Mouse (Mus musculus) R1 (cell line): ENCODE measurements around the gene Nt5dc2.

Experiments used
- DNase-seq: peaks from one replicate; pipeline ENCODE4 v3.0.0-alpha.2; 2018; ENCODE audit warnings: low read depth, low spot score

The Nt5dc2 gene

GRCm38 (mm10) chr14:31130236-31131220 is at the start of gene Nt5dc2:
TSS of gene Nt5dc2 (plus strand) at chr14:31131053.
- DNase-seq = peak; percentile 86

DNA sequence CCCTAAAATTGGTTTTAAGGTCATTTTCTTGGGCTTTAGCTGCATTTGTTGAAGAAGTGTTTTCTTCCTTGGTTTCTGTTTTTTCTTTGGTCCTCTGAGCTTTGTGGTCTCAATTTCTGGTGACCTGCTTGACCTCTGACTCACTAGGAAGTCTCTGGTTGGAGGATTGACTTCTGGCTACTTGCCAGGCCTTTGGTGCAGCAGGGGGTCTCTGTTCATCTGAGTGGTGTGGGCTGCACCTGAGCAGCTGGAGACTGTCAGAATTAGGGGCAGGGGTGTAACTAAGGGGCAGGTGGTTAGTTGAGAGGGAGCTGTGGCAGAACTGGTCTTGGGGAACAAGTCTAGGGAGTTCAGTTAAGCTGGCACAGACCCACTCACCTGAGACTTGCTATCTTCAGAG is 49.7 kb upstream of the Nt5dc2 start:
- peak; percentile 79 for DNase-seq

GRCm38 (mm10) chr14:31087433-31087832 is 43.4 kb upstream of the Nt5dc2 start:
- DNase-seq = peak; percentile 68

GRCm38 (mm10) chr14:31088515-31088914 is 42.3 kb upstream of the Nt5dc2 start:
- no peak for DNase-seq

DNA sequence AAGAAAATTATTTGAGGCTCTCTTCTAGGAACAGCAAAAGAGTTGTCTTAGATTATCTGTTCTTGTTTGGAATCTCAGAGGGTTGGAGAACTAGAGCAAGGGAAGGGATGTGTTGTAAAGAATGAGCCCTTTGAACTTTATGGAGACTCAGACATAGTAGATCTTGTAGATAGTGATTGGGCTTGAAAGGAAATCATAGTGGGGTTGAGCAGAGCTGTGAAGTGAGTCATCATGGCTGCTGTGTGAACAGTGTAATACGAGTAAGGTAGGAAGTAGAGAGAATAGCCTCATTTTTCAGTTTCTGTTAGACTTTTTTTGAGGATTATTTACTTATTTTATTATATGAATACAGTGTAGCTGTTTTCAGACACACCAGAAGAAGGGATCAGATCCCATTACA is 40.9 kb upstream of the Nt5dc2 start:
- DNase-seq = no peak

GRCm38 (mm10) chr14:31105156-31105555 is 25.7 kb upstream of the Nt5dc2 start:
- no peak for DNase-seq

DNA sequence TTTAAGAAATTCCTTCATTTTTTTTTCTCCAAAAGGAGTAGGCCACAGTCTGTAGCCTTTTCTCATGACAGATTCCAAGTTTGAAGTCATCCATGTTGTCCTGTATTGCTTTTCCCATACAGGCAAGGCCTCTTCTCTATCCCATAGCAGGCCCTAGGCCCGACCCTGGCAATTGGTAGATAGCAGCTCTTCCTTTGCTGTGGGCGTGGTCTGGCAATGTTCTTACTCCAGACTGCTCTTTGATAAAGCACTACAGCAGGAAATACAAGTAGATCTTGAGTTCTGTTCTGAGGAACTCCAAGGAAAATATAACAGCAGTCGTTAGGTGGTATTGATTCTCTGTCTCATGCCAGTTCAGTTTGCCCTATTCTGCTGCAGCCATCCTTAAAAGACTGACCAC is 20.2 kb upstream of the Nt5dc2 start:
- no peak for DNase-seq

- no peak for DNase-seq
These were observed 18.7 kb upstream of the Nt5dc2 start for GRCm38 (mm10) chr14:31112187-31112586.

GRCm38 (mm10) chr14:31114011-31114410 is 16.8 kb upstream of the Nt5dc2 start:
- DNase-seq = no peak

- DNase-seq = no peak
These were observed 15.3 kb upstream of the Nt5dc2 start for GRCm38 (mm10) chr14:31115522-31115921.

GRCm38 (mm10) chr14:31125106-31126075 is 5.5 kb upstream of the Nt5dc2 start:
- DNase-seq = peak; percentile 54

DNA sequence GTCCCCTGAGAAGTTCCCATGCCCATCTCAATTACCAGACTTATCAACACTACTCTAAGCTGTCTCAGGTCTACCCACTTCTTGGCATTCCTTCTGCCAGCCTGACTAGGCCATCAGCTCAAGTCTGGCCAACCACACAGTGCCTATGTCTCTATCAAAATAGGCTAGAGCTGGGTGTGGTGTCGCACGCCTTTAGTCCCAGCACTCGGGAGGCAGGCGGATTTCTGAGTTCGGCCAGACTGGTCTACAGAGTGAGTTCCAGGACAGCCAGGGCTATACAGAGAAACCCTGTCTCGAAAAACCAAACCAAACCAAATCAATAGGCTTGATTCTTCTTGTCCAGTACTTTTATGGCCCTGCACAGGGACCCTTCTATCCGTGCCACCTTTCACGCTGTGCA is 4.0 kb upstream of the Nt5dc2 start:
- no peak for DNase-seq

- DNase-seq = peak; percentile 63
These were observed 2.6 kb upstream of the Nt5dc2 start for GRCm38 (mm10) chr14:31128101-31128825.

- peak; percentile 99 for DNase-seq
These were observed 2.0 kb upstream of the Nt5dc2 start, which contains the start of gene Smim4 for GRCm38 (mm10) chr14:31128826-31129219. TSS of gene Smim4 (minus strand) at chr14:31128956.

DNA sequence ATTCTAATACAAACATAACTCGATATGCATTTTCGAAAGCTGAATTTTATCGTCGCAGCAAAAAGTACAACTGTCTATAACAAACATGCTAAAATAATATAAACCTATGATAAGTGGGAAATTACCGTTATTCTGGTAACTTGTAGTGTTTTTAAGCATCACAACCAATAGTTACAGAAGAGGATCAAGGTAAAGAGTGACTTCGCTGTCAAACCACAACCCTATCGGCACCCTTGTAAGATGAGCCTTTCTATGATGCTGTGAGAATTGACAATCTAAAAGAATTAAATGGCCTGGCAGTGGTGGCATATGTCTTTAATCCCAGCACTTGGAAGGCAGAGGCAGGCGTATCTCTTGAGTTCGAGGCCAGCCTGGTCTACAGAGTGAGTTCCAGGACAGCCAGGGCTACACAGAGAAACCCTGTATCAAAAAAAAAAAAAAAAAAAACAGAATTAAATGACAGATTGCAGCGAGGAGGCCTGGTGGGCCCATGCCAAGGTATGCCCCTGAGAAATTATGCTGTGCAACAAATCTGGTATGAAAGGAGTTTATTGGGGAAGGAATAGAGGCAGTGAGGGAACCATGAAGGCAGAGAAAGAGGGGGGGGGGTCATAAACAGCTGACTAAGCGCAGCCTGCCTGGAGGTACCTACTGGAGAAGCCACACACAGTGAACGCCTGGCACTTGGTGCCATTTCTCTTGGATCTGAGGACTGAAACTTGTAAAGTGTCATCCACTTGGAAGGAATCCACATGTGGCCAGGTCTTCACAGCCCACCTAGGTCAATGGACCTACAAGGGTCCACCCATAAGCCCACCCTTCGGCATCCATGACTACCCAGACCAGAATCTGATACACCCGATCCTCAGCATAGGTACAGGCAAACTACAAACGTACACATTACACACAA is 1.3 kb upstream of the Nt5dc2 start:
- no peak for DNase-seq

DNA sequence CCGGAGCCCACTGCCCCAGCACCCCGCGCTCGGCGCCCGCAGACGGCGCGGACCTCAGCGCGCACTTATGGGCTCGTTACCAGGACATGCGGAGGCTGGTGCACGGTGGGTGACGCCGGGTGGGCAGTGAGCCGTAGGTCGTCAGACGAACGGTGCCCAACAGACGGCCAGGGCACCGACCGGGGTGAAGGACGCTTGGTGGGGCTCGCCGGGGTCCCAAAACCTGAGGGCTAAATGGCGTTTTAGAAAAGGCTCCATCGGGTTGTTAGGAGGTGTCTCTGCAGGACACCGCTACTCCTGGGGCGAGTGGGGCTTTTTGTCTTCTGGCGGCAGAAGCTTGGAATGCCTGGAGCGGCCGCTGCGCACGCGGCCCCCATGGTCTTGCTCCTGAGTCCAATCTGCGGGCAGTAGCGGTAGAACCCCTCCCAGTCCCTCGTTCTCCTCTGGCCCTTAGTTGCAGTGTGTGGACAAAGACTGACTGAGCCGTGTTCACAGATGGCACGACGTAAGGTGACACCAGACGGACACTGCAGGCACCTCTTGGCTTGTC is 494 bp downstream of the Nt5dc2 start:
- peak; percentile 38 for DNase-seq

- DNase-seq = no peak
These were observed 1.2 kb downstream of the Nt5dc2 start for GRCm38 (mm10) chr14:31132031-31132430.

- no peak for DNase-seq
These were observed 1.7 kb downstream of the Nt5dc2 start for GRCm38 (mm10) chr14:31132491-31132975.

DNA sequence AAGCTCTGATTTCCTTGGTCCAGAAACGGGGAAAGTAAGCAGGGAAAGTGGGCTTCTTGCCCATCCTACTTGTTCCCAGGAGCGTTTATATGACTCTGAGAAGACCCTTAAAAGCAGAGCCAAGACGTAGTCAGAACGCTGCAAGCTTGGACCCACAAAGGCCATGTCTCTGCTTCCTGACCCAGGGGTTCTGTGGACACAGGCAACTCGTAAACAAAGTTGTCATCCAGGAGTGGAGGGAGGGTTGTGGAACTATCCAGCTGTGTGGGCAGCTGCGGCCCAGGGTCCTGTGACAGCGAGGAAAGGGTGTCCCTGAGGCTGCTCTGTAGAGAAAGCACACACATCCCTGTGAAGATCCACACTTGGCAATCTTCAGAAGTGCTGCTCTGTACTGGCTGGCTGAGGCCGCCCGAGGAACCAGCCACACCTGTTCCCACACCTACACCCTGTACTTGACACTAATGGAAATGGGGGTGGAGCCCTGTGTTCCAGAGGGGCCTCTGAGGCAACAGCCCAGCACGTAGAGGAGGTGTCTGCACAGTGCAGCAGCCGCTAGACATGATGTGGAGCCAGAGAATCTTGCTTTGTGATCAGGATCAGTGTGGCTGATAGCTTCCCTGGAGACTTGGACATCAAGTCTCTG is 2.3 kb downstream of the Nt5dc2 start:
- DNase-seq = peak; percentile 29
